Mouse (Mus musculus): ENCODE data around the gene Acadm. TPM values are rescaled to one million over a fixed set of nuclear protein-coding genes. Genes with fewer than 3 reads are reported as not detected.

The Acadm gene
- 55.2 and 58.0 TPM in 2 replicates for polyA plus RNA-seq (2021; fragmentation: Nextera tagmentation)
- long read RNA-seq, experiment 1, transcript Acadm-201 (12 exons, 2,047 nt): major isoform, 113 of 128 reads
- long read RNA-seq, experiment 1, partial matches to known transcripts: 11 of 128 reads
- long read RNA-seq, experiment 1, other reads (novel, unspliced or antisense): 4 of 128 reads
- long read RNA-seq, experiment 2, transcript Acadm-201 (12 exons, 2,047 nt): major isoform, 334 of 345 reads
- long read RNA-seq, experiment 2, partial matches to known transcripts: 2 of 345 reads
- long read RNA-seq, experiment 2, other reads (novel, unspliced or antisense): 9 of 345 reads

DNA sequence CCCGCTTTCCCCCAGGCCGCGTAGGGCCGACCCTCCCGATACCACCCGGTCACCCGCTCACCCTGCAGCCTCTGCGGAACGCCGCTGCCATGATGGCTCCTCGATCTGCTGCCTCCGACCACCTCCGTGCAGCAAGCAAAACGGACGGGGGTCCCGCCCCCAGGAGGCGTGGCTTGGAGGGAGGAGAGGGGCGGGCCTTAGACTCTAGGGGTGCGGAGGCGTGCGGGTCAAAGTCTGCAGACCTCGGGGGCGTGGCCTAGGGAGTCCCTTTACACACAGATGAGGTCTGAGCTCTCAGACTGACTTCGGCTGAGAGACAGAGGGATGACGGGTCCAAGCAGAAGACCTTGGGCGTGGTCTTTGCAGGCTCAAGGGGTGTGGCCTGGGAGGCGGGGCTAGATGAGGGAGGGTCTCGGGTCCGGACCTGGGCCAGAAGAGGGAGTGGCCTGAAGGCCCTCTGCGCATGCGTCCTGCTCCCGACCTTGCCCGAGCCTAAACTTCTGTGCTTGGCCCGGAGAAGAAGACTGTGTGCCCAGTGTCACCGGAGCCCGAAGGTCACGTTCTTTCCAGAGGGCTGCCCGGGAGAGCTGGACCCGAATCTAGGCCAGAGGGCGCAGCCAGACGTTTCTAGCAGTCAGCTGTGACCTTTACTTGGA is at the start of gene Acadm:
Gene Acadm, minus strand, starts transcription at position 298 of the 656 bp plus-strand sequence.

DNA sequence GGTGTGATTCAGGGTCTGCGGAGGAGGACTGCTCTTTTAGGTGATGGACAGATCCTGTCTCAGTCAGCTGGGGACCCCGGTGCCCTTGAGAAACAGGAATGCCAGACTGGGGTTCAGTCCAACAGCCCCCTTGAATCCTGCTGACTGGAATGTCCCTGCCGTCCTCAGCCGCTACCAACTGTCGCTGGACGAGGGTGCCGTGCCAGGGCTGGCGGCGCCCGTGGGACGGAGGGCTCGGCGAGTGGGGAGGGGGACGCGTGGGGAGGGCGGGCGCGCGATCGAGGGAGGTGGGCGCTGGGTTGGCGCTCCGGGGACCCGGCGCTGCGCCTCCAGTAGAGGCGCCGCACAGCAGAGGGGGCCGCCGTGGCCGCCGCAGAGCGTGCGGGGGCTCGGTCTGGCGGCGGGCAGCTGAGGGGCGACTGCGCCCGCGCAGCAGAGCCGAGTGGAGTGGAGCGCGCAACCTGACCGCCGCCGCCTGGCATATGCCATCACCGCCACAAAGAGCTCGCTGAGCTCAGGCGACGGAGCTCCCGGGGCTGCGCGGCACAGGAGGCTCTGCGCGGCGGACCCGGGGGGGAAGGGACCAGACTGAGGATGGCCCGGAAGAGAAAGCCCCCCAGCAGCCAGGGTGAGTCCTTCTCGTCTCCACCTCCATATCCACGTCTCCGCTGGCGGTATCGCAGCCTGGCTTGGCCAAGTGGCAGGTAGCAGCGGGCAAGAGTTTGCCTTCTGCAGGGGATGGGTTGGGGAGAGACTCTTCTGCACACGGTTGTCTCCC is 28.9 kb upstream of the Acadm start, which contains the start of gene Slc44a5:
Gene Slc44a5, plus strand, starts transcription at position 266 of the 778 bp plus-strand sequence.

DNA sequence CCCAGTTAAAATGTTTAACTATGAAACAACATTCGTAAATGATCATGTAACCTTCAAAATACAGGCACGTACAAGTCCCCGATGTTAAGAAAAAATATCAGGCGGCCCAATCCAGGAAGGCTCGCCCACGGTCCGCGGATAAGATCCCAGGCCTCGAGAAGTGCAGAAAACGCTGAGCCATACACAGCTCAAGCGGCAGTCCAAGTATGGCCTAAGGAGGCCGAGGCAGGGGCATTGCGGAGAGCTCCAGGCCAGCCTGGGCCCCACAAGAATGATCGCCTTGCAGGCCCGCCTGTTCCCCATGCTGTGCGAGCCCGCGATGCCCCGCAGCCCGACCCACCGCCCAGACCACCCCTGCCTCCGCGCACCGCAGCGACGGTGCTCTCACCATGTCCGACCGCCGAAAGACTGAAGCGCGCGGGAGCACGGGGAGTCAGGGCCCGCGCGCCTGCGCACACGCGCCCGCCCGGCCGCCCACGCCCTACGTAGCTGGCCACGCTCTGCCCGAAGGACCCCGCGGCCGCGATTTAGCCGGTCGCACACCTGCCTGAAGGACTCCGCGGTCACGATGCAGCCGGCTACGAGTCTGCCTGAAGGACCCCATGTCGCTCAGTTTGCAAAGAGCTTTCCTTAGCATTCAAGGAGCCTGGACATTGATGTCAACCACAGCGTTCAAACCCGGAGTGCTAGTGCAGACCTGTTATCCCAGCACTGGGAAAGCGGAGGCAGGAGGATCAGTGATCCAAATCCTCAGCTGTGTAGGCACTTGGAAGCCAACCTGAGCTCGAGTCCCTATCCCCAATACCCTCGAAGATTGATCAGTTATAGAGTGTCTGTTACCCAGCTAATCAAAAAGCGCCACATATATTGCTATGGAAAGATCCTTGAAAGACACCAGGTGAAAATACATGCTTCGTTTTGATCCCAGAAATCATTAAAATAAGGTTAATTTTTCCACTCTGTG is 31.6 kb downstream of the Acadm start, which contains the start of gene Rabggtb:
Gene Rabggtb, minus strand, starts transcription at position 464 of the 964 bp plus-strand sequence.

DNA sequence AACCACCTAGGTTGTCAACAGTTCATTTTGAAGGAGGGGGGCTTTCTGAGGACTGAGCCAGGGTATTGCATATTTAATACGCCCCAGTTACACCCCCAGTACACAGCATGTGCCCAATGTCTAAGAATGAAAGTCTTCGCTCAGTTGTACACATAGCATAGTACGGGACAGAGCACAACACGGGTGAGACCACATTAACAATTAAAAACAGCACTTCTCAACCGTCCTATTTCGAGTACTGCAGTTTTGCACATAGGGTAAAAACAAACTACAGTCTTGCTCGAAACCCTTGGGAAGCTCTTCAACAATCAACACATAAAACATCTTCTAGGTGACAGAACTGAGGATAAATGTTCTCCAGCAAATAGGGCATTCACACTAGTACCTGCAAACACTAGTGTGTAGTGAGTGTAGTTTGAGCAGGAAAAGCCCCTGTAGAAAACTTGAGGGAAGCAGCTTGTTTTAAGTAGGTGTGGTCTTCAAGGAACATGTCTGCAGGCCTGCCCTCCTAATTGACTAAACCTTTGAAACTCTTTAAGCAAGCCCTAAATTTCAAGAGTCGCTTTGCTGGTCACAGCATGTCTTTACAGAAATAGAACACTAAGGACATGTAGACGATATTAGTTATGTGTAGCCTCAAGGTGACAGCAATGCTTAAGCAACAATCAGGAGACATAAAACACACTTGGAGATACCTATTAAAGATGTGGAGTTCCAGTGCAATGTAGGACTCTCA is 38.1 kb downstream of the Acadm start, which contains the start of gene Msh4:
Gene Msh4, minus strand, starts transcription at position 3 of the 736 bp plus-strand sequence.

Other genes starting within 250 kb of the Acadm start
- 5.0 and 6.0 TPM in 2 replicates for gene St6galnac3, start 219.5 kb downstream of the Acadm start, polyA plus RNA-seq (2021; fragmentation: Nextera tagmentation)
- gene Asb17, start 100.4 kb downstream of the Acadm start, polyA plus RNA-seq (2021; fragmentation: Nextera tagmentation): not detected in 2 replicates
- gene Msh4, start 38.5 kb downstream of the Acadm start, polyA plus RNA-seq (2021; fragmentation: Nextera tagmentation): not detected in 2 replicates
- gene Rabggtb, start 31.6 kb downstream of the Acadm start, polyA plus RNA-seq (2021; fragmentation: Nextera tagmentation): 87.5 and 88.5 TPM in 2 replicates
- gene Slc44a5, start 28.8 kb upstream of the Acadm start, polyA plus RNA-seq (2021; fragmentation: Nextera tagmentation): 2.3 and 2.5 TPM in 2 replicates

Data from layer of hippocampus, adult 6 months (tissue).